Mouse (Mus musculus) midbrain, embryonic 10.5 days (tissue): ENCODE results near the gene Tmem59. TPM values are rescaled to one million over a fixed set of nuclear protein-coding genes. Genes with fewer than 3 reads are reported as not detected.
A peak's percentile ranks its signal among the peaks of the same experiment; 100 is the strongest.

Source experiments
- DNase-seq: peaks from one replicate; pipeline ENCODE4 v3.0.0-alpha.2; 2017; ENCODE audit warnings: low spot score
- H3K27ac ChIP-seq: fragments of 300-500 bp; sonication (generic); replicated peaks from 2 replicates; pipeline ENCODE4 v1.5.1; 2016; ENCODE audit warnings: mild to moderate bottlenecking
- H3K27me3 ChIP-seq: fragments of 300-500 bp; sonication (generic); 2 replicates; pipeline ENCODE4 v1.6.1; 2016; ENCODE audit warnings: low read depth, mild to moderate bottlenecking; ENCODE audit not compliant: poor library complexity, severe bottlenecking
- H3K36me3 ChIP-seq: fragments of 300-500 bp; sonication (generic); 2 replicates; pipeline ENCODE4 v1.6.1; 2016; ENCODE audit warnings: mild to moderate bottlenecking, moderate library complexity
- H3K4me1 ChIP-seq: fragments of 300-500 bp; sonication (generic); 2 replicates; pipeline ENCODE4 v1.6.1; 2016
- H3K4me3 ChIP-seq: fragments of 300-500 bp; sonication (generic); 2 replicates; pipeline ENCODE4 v1.5.1; 2016; ENCODE audit warnings: mild to moderate bottlenecking, moderate library complexity
- H3K9me3 ChIP-seq: fragments of 300-500 bp; sonication (generic); replicated peaks from 2 replicates; pipeline ENCODE4 v1.6.1; 2016; ENCODE audit warnings: mild to moderate bottlenecking
- WGBS: fragments of 180-500 bp; shearing (Covaris S2); methylation state at CpG from one replicate; pipeline ENCODE4 v1.1.7; 2016; 5-methylcytosine and 5-hydroxymethylcytosine counted together
- polyA plus RNA-seq: library from polyadenylated mRNA; unstranded; fragments of >200 nt; fragmentation: Nextera tagmentation; extraction: Ambion mirVana; gene quantifications from 2 replicates; pipeline ENCODE4 v1.2.1, GENCODE M21; 2016

Gene Tmem59
- polyA plus RNA-seq = 279 and 311 TPM in 2 replicates

DNA sequence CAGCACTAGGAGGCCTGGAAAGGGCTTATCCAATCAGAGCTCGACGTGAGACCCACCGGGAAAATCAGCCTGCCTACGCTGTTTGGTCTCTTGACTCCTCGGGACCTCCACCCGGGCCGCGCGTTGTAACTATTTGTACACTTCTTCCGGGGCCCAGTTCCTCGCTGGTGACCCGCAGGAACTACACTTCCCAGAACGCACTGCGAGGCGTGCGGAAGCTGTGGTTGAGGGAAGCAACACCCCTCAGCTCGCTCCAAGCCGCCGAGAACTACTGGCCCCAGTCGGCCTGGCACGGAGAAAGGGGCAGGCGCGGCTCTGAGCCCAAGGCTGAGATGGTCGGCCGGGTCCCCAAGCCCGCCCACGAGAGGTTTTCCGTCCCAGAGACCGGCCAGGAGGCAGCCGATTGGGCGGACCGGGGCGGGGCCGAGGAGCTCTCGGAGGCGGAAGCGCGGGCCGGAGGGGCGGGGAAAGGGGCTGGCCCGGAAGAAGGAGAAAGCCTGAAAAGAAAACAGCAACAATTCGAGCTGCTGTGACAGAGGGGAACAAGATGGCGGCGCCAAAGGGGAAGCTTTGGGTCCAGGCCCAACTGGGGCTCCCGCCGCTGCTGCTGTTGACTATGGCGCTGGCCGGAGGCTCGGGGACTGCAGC lies at the start of gene Tmem59:
Gene Tmem59, plus strand, starts transcription at position 218 of the 648 bp plus-strand sequence.
- peak within 1 kb of the TSS; percentile 96 for H3K4me3 ChIP-seq
- H3K9me3 ChIP-seq = no peaks in the 10 kb centered on the region
- DNase-seq = peak; percentile 96
- WGBS = under 1% methylated on average over 49 of the region's 49 CpGs
- H3K27ac ChIP-seq = peak within 1 kb of the TSS; percentile 97
- peaks cover 32% of the 10 kb centered on the region for H3K36me3 ChIP-seq
- no peaks in the 10 kb centered on the region for H3K27me3 ChIP-seq
- peaks cover 31% of the 10 kb centered on the region for H3K4me1 ChIP-seq

DNA sequence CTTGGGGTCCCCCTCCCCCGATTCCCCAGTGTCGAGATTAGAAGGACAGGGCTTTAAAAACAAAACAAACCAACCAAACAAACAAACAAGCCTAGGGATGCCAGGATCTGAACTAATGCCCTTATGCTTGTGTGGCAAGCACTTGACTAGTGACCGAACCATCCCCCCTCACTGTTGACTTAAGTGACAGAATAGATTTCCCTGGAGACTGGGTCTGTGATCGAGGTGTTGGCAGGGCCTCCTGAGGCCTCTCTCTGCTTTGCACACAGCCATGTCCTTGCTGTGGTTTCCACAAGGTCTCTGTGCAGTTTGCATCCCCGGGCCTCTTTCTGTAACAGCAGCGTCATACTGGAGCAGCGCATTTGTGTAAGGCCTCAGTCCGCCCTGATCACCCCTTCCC lies 48.8 kb upstream of the Tmem59 start:
- Histone ChIP-seq H3K27ac (peak overlapping the region; percentile 85), H3K4me3 (no peak overlapping the region), H3K9me3 (no peaks in the 10 kb centered on the region), H3K36me3 (no peaks in the 10 kb centered on the region), H3K27me3 (peaks cover 10% of the 10 kb centered on the region), H3K4me1 (peaks cover 66% of the 10 kb centered on the region)
- no peak for DNase-seq
- WGBS = 69% methylated on average over 8 of the region's 8 CpGs

DNA sequence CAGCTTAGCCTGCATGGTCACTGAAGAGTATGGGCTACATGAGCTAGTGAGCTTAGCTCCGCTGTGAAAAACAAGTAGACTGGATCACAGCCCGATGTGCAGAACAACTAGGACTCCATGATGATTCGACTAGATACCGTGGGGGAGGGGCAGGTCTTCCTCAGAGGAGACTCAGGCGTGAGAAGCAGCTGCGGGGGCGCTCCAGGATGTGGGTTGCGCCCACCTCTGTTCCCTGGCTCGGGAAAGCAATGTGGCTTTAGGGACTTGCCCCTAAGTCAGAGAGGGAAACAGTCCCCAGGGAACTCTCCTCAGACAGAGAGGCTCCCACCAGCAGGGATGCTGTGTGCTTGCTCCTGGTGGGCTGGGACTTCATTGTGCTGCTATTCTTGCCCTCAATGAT lies 47.7 kb upstream of the Tmem59 start:
- Histone ChIP-seq H3K27ac (peak overlapping the region; percentile 85), H3K4me3 (no peak overlapping the region), H3K4me1 (peaks cover 61% of the 10 kb centered on the region), H3K27me3 (peaks cover 5% of the 10 kb centered on the region), H3K9me3 (no peaks in the 10 kb centered on the region), H3K36me3 (no peaks in the 10 kb centered on the region)
- 17% methylated on average over 9 of the region's 9 CpGs for WGBS
- peak; percentile 37 for DNase-seq

DNA sequence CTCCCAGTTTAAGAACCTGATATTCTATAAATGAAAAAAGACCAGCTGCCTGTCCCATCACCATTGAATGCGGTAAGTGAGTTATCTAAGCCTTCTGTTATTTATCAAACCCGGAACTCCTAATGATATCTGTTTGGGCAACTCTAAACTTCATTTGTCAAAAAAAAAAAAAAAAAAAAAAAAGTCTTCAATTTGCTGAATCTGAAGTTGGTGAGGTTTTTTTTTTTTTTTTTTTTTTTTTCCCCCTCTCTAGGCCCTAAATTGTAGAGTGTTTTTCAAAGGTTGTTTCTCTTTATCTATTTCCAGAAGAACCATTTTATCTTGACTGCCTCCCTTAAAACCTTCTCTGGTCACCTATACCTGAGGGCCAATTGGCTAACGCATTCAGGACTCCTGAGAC lies 43.3 kb upstream of the Tmem59 start:
- H3K4me3 ChIP-seq = no peak overlapping the region
- no peak for DNase-seq
- H3K27me3 ChIP-seq = peaks cover 26% of the 10 kb centered on the region
- WGBS = 91% methylated on average over 3 of the region's 3 CpGs
- H3K27ac ChIP-seq = peak overlapping the region; percentile 57
- H3K36me3 ChIP-seq = peaks cover 6% of the 10 kb centered on the region; the same call in 1 of the 2 replicates
- H3K4me1 ChIP-seq = peaks cover 60% of the 10 kb centered on the region
- no peaks in the 10 kb centered on the region for H3K9me3 ChIP-seq

DNA sequence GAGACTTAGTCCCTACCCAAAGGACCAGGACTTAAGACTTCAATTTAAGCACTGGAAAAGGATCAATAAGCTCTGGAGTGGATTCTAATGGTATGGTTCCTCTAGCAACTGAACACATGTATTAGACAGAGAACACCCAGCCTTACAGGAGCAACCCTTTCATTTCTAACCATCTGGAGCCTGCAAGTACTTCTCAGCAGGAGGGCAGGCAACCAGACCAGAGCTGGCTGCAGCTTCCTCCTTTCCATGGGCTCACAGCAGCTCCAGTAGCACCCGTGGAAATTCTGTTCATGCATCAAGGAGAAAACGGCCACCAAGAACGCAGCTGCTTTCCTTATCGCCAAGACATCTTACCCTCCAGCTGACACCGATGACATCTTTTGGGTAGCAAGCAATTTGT lies 42.5 kb upstream of the Tmem59 start:
- H3K4me1 ChIP-seq = peaks cover 60% of the 10 kb centered on the region
- peaks cover 31% of the 10 kb centered on the region for H3K27me3 ChIP-seq
- DNase-seq = no peak
- H3K9me3 ChIP-seq = no peaks in the 10 kb centered on the region
- H3K27ac ChIP-seq = no peak overlapping the region; the same call in 1 of the 2 replicates
- no peak overlapping the region for H3K4me3 ChIP-seq
- 82% methylated on average over 5 of the region's 5 CpGs for WGBS
- peaks cover 6% of the 10 kb centered on the region; the same call in 1 of the 2 replicates for H3K36me3 ChIP-seq

DNA sequence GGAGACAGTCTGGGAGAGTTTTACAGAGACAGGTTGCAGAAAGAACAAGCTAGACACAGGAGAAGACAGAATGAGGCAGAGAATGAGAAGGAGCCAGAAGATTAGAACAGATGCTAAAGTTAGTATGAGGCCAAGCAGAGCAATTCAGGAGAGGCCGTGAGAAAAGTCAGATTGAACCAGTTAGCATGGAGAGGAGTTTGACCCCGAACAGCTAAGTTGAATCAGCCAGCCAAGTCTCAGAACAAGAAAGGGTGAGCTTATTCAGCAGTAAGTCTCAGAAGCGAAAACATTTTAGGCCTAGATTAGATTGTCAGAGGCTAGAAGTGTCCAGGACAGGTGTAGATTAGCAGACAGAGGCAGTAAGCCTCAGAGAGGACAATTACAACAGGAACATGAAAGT lies 41.7 kb upstream of the Tmem59 start:
- peaks cover 6% of the 10 kb centered on the region; the same call in 1 of the 2 replicates for H3K36me3 ChIP-seq
- no peak overlapping the region for H3K4me3 ChIP-seq
- no peak for DNase-seq
- peaks cover 64% of the 10 kb centered on the region for H3K4me1 ChIP-seq
- H3K9me3 ChIP-seq = no peaks in the 10 kb centered on the region
- 0 out of 2 replicates have a peak overlapping the region, but pooled peaks have one; percentile 2 for H3K27ac ChIP-seq
- 51% methylated on average over 3 of the region's 3 CpGs for WGBS
- peaks cover 31% of the 10 kb centered on the region for H3K27me3 ChIP-seq

DNA sequence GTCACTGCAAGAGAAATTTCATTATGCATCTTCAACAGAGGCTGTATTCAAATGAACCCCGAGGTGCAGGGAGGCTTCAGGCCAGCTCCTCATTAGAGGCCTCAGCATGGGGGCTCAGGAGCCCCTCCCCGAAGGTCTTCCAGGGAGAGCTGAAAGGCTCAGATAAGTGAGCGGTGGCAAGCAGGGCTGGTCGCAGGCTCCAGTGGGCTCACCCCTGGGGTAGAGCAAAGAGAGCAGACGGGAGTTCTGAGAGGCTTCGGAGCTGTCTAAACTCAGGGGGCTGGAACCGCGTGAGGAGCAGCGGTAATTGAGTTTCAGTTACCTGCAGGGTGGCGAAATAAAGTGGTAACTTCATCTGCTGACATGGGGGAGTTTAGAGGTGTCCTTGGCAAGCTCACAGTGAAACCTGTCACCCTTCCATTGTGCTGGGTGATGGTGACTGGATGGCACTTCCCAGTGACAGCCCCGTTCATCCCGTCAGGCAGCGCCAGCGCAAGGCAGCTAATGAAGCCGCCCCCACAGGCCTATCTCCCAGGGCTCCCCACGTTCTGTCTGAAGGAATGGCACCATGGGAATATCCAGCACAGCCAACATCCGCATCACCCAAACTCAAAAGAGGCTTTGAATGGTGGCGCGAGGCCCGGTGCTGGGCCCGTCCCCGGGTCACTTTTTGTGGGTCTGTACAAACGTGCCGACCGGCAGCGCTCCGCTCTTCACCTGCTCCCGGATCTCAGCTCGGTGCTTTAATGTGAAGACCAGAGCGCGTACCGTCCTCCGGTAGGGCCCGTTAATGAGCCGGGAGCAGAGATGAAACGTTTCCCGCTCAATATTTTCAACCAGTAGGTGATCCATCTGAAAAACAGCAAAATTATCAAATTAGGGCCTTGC lies 39.0 kb upstream of the Tmem59 start:
- peak overlapping the region; percentile 64 for H3K27ac ChIP-seq
- peaks cover 67% of the 10 kb centered on the region for H3K4me1 ChIP-seq
- H3K4me3 ChIP-seq = no peak overlapping the region; the same call in 1 of the 2 replicates
- peaks cover 31% of the 10 kb centered on the region for H3K27me3 ChIP-seq
- H3K36me3 ChIP-seq = peaks cover 18% of the 10 kb centered on the region
- DNase-seq = peak; percentile 28
- H3K9me3 ChIP-seq = no peaks in the 10 kb centered on the region
- WGBS = 33% methylated on average over 37 of the region's 37 CpGs

DNA sequence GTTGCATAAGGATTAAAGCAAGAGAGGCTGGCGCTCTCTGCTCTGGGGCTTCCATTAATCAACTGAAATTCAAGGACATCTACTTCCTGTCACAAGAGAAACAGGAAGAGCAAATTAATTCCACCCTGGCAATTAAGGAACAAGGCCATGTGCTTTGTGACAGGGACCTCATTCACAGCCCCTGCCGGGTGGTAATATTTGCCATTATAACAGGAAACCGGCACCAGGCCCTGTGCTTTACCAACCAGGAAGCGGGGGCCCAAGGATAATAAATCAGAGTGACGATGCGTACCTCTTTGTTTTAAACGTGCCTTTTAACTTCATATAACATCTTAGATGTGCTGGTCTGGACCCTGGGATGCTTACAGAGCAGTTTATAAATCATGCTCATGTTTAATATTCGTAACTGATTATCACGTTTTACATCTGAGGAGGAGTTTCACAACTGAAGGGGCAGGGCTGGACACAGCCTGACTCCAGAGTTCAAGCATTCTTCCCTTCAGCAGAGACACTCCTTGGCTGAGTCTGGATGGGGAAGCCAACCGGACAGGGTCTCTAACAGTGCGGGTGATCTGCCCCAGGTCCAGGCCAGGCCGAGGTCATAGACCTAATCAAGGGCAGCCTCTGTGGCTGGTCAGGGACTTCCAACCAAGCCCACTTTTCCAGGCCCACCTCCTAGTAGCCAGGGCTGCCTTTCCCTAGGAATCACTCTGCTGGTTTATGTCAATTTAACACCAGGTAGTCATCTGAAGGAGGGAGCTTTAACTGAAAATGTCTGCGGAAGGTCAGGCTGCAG lies 38.2 kb upstream of the Tmem59 start:
- H3K4me1 ChIP-seq = peaks cover 75% of the 10 kb centered on the region
- DNase-seq = peak; percentile 25

DNA sequence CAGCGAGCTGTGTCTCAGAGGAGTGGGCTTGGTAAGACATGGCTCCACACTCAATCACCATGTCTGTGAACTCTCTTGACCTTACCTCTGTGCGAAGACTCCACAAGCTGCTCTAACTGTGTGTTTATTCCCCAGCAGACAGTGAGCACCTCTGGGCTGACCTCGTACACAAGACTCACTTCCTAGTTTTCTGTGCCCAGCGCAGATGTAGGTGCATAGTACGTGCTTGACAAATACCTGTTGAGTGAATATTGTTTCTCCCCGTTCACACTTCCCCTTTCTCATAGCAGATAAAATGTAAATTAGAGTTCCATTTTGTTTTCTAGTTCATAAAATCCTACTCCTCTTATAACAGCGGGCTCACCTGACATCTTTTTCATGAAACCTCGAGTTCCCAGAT lies 34.7 kb upstream of the Tmem59 start:
- H3K4me3 ChIP-seq = no peak overlapping the region
- peaks cover 41% of the 10 kb centered on the region for H3K4me1 ChIP-seq
- H3K27me3 ChIP-seq = peaks cover 17% of the 10 kb centered on the region
- peaks cover 42% of the 10 kb centered on the region for H3K36me3 ChIP-seq
- no peak for DNase-seq
- WGBS = 96% methylated on average over 8 of the region's 8 CpGs
- H3K27ac ChIP-seq = no peak overlapping the region
- H3K9me3 ChIP-seq = no peaks in the 10 kb centered on the region

More for the DNA sequence above, 38.2 kb upstream of the Tmem59 start:
- Histone ChIP-seq H3K9me3 (no peaks in the 10 kb centered on the region), H3K36me3 (peaks cover 18% of the 10 kb centered on the region), H3K4me3 (no peak overlapping the region), H3K27me3 (peaks cover 31% of the 10 kb centered on the region), H3K27ac (peak overlapping the region; percentile 64; the same call in 1 of the 2 replicates)
- 62% methylated on average over 13 of the region's 13 CpGs for WGBS

DNA sequence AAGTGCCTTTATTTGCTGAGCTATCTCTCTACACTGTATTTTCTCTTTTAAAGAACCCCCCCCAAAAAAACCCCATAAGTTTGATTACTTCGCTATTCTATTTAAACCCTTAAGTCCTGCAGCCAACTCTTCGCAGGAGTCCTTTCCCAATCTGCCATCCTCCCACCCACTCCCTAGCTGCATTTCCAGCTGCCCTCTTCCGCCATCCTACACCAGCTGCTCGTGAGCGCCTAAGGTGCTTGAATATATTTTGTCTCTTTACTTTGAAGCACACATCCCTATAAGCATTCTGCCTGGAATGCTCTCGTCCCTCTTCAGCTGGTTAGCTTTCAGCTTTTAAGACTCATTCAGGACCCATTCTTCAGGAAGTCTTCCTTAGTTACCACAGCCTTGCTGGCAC lies 27.2 kb upstream of the Tmem59 start:
- Histone ChIP-seq H3K36me3 (peaks cover 37% of the 10 kb centered on the region), H3K4me1 (no peaks in the 10 kb centered on the region), H3K4me3 (no peak overlapping the region), H3K9me3 (no peaks in the 10 kb centered on the region), H3K27ac (no peak overlapping the region), H3K27me3 (no peaks in the 10 kb centered on the region)
- WGBS = 89% methylated on average over 6 of the region's 6 CpGs
- DNase-seq = no peak

DNA sequence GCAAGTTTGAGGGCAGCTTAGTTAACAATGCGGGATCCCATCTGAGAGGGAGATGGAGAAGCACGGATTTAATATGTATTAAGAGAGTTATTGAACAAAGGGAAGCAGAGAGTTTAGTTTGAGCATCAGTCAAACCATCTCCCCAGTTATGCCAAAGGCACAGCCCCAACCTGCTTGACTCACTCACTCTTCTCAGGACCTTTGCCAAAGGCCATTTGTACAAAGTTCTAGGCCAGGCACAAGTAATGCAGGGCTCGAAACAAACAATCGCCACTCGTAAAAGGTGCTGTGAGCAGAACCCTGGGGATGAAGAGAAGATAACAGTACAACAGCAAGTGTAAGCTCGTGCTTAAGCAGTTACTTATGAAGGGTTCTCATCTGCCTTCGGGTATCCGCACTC lies 25.6 kb upstream of the Tmem59 start:
- Histone ChIP-seq H3K27me3 (no peaks in the 10 kb centered on the region), H3K9me3 (no peaks in the 10 kb centered on the region), H3K27ac (no peak overlapping the region), H3K4me3 (no peak overlapping the region), H3K36me3 (peaks cover 34% of the 10 kb centered on the region), H3K4me1 (no peaks in the 10 kb centered on the region)
- 90% methylated on average over 8 of the region's 8 CpGs for WGBS
- DNase-seq = no peak

DNA sequence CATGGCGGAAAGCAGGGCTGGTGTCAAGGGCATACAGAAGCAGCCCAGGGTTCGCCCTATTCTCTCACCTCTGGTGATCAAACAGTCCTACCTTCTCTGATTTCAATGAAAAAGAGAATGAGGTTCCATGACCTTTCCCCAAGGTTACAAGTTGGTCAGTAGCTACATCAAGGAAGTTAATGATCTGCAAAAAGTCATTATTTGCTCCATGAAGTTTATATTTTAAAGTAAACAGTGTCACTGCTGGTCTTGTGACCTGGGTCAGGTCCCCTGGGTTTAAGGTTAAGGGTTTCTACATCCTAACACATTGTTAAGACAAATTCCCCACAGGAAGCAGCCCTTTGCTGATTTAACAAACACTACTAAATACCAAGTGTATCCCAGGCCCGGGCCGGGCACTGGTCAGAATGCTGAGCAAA lies 21.2 kb upstream of the Tmem59 start:
- Histone ChIP-seq H3K4me3 (no peak overlapping the region), H3K27me3 (no peaks in the 10 kb centered on the region), H3K36me3 (peaks cover 56% of the 10 kb centered on the region), H3K9me3 (no peaks in the 10 kb centered on the region), H3K27ac (no peak overlapping the region), H3K4me1 (no peaks in the 10 kb centered on the region)
- whole genome bisulfite sequencing = 83% methylated on average over 4 of the region's 4 CpGs
- no peak for DNase-seq
